Mouse (Mus musculus) myocyte (in vitro differentiated cells): ENCODE data around the gene Tspo.

Source experiments
- E2F4 ChIP-seq: IDR thresholded peaks from one replicate; pipeline ENCODE4 v1.6.1; 2011; ENCODE audit warnings: mild to moderate bottlenecking, control low read depth, moderate library complexity; ENCODE audit not compliant: insufficient read depth
- MAX ChIP-seq: IDR thresholded peaks from one replicate; pipeline ENCODE4 v1.6.1; 2011; ENCODE audit warnings: low read depth, mild to moderate bottlenecking, control low read depth
- MYOD1 ChIP-seq, 3 experiments: IDR thresholded peaks; one replicate each; pipeline ENCODE4 v1.6.1; 2011; ENCODE audit warnings: control low read depth in 2 of 3, low read depth in 2 of 3, mild to moderate bottlenecking in 2 of 3, moderate library complexity in 1 of 3; ENCODE audit not compliant: insufficient read length in 2 of 3, control insufficient read depth in 1 of 3
- MYOG ChIP-seq, 3 experiments: IDR thresholded peaks; one replicate each; pipeline ENCODE4 v1.6.1; 2011; ENCODE audit warnings: control low read depth in 2 of 3, low read depth in 2 of 3, mild to moderate bottlenecking in 2 of 3; ENCODE audit not compliant: insufficient read length in 2 of 3, control insufficient read depth in 1 of 3, insufficient read depth in 1 of 3
- POLR2A ChIP-seq: IDR thresholded peaks from one replicate; pipeline ENCODE4 v1.6.1; 2011; ENCODE audit warnings: low read depth, mild to moderate bottlenecking, control low read depth, moderate library complexity; ENCODE audit not compliant: insufficient read length
- POLR2AphosphoS2 ChIP-seq: IDR thresholded peaks from one replicate; pipeline ENCODE4 v1.6.1; 2011; ENCODE audit warnings: low read depth, control low read depth; ENCODE audit not compliant: insufficient read length
- SRF ChIP-seq: IDR thresholded peaks from one replicate; pipeline ENCODE4 v1.6.1; 2011; ENCODE audit warnings: low read depth; ENCODE audit not compliant: control insufficient read depth, insufficient read length
- TCF12 ChIP-seq: IDR thresholded peaks from one replicate; pipeline ENCODE4 v1.6.1; 2011; ENCODE audit warnings: mild to moderate bottlenecking, control low read depth; ENCODE audit not compliant: poor library complexity, insufficient read depth, severe bottlenecking
- TCF3 ChIP-seq: IDR thresholded peaks from one replicate; pipeline ENCODE4 v1.6.1; 2011; ENCODE audit warnings: low read depth, control low read depth; ENCODE audit not compliant: insufficient read length
- USF1 ChIP-seq: IDR thresholded peaks from one replicate; pipeline ENCODE4 v1.6.1; 2011; ENCODE audit warnings: low read depth, mild to moderate bottlenecking, control low read depth, moderate library complexity

- TF ChIP-seq POLR2A, result no peak
- TF ChIP-seq SRF, result no peak
- TF ChIP-seq USF1, result no peak
- TF ChIP-seq MYOD1 (IDR thresholded peaks at IDR 0.05; ENCODE audit: control insufficient read depth in 1 of 3, insufficient read length in 2 of 3, low read depth in 2 of 3), result no peak
- no peak for TF ChIP-seq POLR2AphosphoS2
- TF ChIP-seq MAX, result no peak
- TF ChIP-seq E2F4, result no peak
- no peak for TF ChIP-seq TCF3
- TF ChIP-seq MYOG (IDR thresholded peaks at IDR 0.05; ENCODE audit: control insufficient read depth in 1 of 3, insufficient read depth in 1 of 3, insufficient read length in 2 of 3, low read depth in 2 of 3), result no peak
- no peak for TF ChIP-seq TCF12
These were observed 23.5 kb upstream of the Tspo start for GRCm38 (mm10) chr15:83539905-83540304.
